Mouse (Mus musculus): ENCODE measurements around the gene 2700049A03Rik.

DNA sequence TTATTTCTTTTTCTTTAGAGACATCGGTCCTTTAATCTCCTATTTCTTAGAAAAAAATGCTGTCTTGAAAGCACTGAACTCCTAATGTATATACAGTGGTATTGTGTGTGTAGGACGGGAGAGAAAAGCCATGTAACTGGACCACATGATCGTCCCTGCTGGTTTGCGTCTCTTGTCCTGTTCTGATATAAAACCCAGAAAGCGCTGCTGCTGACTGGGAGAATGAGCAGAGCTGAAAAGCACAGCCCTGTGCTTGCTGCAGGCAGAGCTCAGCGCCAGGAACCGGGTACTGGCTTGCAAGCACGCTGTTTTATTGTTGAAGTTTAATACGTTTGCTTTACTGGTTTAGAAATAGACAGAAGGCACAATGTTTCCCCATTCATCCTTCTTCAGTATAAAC lies 112.7 kb downstream of the 2700049A03Rik start:
- TF ChIP-seq CTCF (IDR thresholded peaks at IDR 0.05; ENCODE audit: insufficient read depth, low read depth, low read length): no peak
- no peak for TF ChIP-seq POLR2A (IDR thresholded peaks at IDR 0.05; ENCODE audit: insufficient read depth, low read depth, low read length)

Data from olfactory bulb, adult 2 months (tissue).